Mouse (Mus musculus) layer of hippocampus, adult 18-20 months (tissue): Measurements from ENCODE around the gene Tmem200c. TPM values are rescaled to one million over a fixed set of nuclear protein-coding genes. Genes with fewer than 3 reads are reported as not detected.

Source experiments
- total RNA-seq, 2 experiments: library from RNA; stranded (reverse); gene quantifications; 2 replicates each; pipeline ENCODE4 v1.2.3; 2021

The Tmem200c gene
- total RNA-seq, 2 experiments from 2014 or later = 8.9 to 9.7 TPM

Other genes with a start within 250 kb of the Tmem200c start
- gene Epb41l3, start 249.1 kb downstream of the Tmem200c start, total RNA-seq = 100 to 1,000 TPM; 140 to 146 TPM